Mouse (Mus musculus): ENCODE data around the gene Lhcgr. TPM values are rescaled to one million over a fixed set of nuclear protein-coding genes. Genes with fewer than 3 reads are reported as not detected.
"Not testable (repeated sequence)": the region's sequence is repeated elsewhere in the genome, so short reads cannot be mapped to it uniquely, and the experiment has no call there.

The Lhcgr gene
- not detected in 2 replicates for polyA plus RNA-seq (2015; fragmentation: Nextera tagmentation; extraction: Ambion mirVana)

DNA sequence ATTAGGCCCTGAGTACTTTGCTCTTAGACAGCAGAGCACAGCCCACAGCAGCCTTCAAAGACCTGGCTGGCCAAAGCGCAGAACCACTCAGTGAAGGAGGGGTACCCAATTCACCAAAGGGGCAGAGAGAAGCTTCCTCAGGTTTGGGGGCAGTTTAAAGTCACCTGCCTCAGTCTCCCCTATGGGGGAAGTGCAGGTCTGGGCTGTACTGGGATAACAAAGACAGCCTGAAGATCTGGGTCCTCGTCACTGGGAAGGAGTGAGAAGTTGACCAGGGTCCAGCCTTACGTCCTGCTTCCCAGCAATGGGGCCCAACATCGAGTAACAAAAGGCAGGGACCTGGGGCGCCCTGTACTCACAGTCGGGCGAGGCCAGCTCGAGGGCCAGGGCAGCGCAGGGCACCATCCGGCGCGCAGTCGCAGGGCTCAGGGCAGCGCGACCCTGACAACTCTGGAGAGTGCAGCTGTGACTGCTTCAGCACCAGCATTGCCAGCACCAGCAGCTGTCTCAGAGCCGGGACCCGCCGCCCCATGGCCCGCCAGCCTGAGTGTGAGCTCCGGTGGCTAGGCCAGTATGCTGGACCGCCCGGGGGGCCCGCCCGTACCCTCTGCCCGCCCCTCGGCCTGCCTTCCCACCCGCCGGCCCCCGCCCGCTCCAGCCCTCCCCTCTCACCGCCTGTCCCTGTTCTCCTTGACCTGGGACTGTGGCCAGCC is at the start of gene Lhcgr:
Gene Lhcgr (minus strand): TSS at position 551 of the 713 bp plus-strand sequence.
- Histone ChIP-seq H3K27ac (ENCODE audit: low read length) (no peak within 1 kb of the TSS), H3K4me2 (ENCODE audit: low read depth, low read length) (no peak within 1 kb of the TSS), H3K36me3 (ENCODE audit: control insufficient read depth, insufficient read depth) (no peaks in the 10 kb centered on the region), H3K9ac (ENCODE audit: low read depth, low read length) (no peak within 1 kb of the TSS), H3K4me3 (ENCODE audit: low read depth, low read length) (no peak within 1 kb of the TSS), H3K9me3 (replicated peaks; ENCODE audit: control insufficient read depth, low read length) (no peaks in the 10 kb centered on the region), H3K27me3 (ENCODE audit: control insufficient read depth, insufficient read depth, low read depth, low read length) (peaks cover 5% of the 10 kb centered on the region), H3K4me1 (ENCODE audit: control insufficient read depth, low read depth, low read length) (no peaks in the 10 kb centered on the region)
- 22% methylated on average over 22 of the region's 31 CpGs for WGBS (ENCODE audit: insufficient replicate concordance)
- ATAC-seq (ENCODE audit: low read depth): no peak

DNA sequence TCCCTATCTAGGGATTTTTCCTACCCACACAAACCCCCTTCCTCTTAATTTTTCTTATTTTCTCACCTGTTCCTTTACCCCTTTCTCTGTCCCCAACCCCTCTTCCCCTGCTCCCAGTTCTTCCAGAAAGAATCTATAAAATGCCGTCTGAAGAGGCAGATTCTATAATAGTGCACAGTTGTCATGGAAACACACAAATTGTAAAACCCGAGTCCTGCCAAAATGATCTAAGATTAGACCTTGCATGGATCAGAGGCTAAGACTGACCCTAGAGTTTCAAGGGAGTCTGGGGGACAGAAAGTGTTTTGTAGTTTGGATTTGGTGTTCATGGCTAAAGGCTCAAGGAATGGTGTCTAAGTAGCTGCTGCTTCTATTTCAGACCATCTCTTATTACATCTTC is 25.8 kb upstream of the Lhcgr start:
- no peak overlapping the region for H3K9ac ChIP-seq (ENCODE audit: low read depth, low read length)
- H3K27ac ChIP-seq (ENCODE audit: low read length): no peak overlapping the region
- H3K4me2 ChIP-seq (ENCODE audit: low read depth, low read length): no peak overlapping the region
- H3K9me3 ChIP-seq (replicated peaks; ENCODE audit: control insufficient read depth, low read length): no peaks in the 10 kb centered on the region
- no peak overlapping the region for H3K4me3 ChIP-seq (ENCODE audit: low read depth, low read length)
- H3K4me1 ChIP-seq (ENCODE audit: control insufficient read depth, low read depth, low read length): no peaks in the 10 kb centered on the region
- no peaks in the 10 kb centered on the region for H3K27me3 ChIP-seq (ENCODE audit: control insufficient read depth, insufficient read depth, low read depth, low read length)
- whole genome bisulfite sequencing (ENCODE audit: insufficient replicate concordance): 46% methylated on average over 2 of the region's 2 CpGs
- ATAC-seq (ENCODE audit: low read depth): no peak
- no peaks in the 10 kb centered on the region for H3K36me3 ChIP-seq (ENCODE audit: control insufficient read depth, insufficient read depth)

DNA sequence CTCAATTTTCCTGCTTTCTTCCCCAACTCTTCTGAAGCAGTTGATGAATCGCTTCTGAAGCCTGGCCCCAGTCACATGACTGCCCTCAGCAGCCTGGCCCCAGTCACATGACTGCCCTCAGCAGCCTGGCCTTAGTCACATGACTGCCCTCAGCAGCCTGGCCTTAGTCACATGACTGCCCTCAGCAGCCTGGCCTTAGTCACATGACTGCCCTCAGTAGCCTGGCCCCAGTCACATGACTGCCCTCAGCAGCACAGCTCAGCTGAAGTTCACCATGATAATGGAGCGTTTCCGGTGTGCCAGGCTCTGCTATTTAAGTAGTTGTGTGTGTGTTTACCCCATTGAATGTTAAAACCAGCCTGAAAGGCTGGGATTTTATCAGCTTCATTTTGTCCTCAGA is 21.2 kb upstream of the Lhcgr start:
- H3K4me3 ChIP-seq (ENCODE audit: low read depth, low read length); H3K27me3 ChIP-seq (ENCODE audit: control insufficient read depth, insufficient read depth, low read depth, low read length); H3K4me1 ChIP-seq (ENCODE audit: control insufficient read depth, low read depth, low read length); H3K9me3 ChIP-seq (replicated peaks; ENCODE audit: control insufficient read depth, low read length); H3K9ac ChIP-seq (ENCODE audit: low read depth, low read length); ATAC-seq (ENCODE audit: low read depth); H3K4me2 ChIP-seq (ENCODE audit: low read depth, low read length); H3K27ac ChIP-seq (ENCODE audit: low read length); H3K36me3 ChIP-seq (ENCODE audit: control insufficient read depth, insufficient read depth): not testable (repeated sequence)
- 73% methylated on average over 3 of the region's 3 CpGs for WGBS (ENCODE audit: insufficient replicate concordance)

- no peak overlapping the region for H3K27ac ChIP-seq (ENCODE audit: low read length)
- no peak overlapping the region for H3K9ac ChIP-seq (ENCODE audit: low read depth, low read length)
- ATAC-seq (ENCODE audit: low read depth): no peak
- H3K4me3 ChIP-seq (ENCODE audit: low read depth, low read length): no peak overlapping the region
- 57% methylated on average over 5 of the region's 5 CpGs for whole genome bisulfite sequencing (ENCODE audit: insufficient replicate concordance)
- H3K9me3 ChIP-seq (replicated peaks; ENCODE audit: control insufficient read depth, low read length): no peaks in the 10 kb centered on the region
- H3K27me3 ChIP-seq (ENCODE audit: control insufficient read depth, insufficient read depth, low read depth, low read length): no peaks in the 10 kb centered on the region
- H3K4me1 ChIP-seq (ENCODE audit: control insufficient read depth, low read depth, low read length): no peaks in the 10 kb centered on the region
- no peaks in the 10 kb centered on the region for H3K36me3 ChIP-seq (ENCODE audit: control insufficient read depth, insufficient read depth)
- no peak overlapping the region for H3K4me2 ChIP-seq (ENCODE audit: low read depth, low read length)
Measured at GRCm38 (mm10) chr17:88810807-88811206, 19.0 kb upstream of the Lhcgr start.

- Histone ChIP-seq H3K27ac (ENCODE audit: low read length) (no peak overlapping the region), H3K9ac (ENCODE audit: low read depth, low read length) (no peak overlapping the region), H3K4me2 (ENCODE audit: low read depth, low read length) (no peak overlapping the region), H3K4me3 (ENCODE audit: low read depth, low read length) (no peak overlapping the region), H3K27me3 (ENCODE audit: control insufficient read depth, insufficient read depth, low read depth, low read length) (no peaks in the 10 kb centered on the region), H3K9me3 (replicated peaks; ENCODE audit: control insufficient read depth, low read length) (no peaks in the 10 kb centered on the region), H3K36me3 (ENCODE audit: control insufficient read depth, insufficient read depth) (no peaks in the 10 kb centered on the region), H3K4me1 (ENCODE audit: control insufficient read depth, low read depth, low read length) (no peaks in the 10 kb centered on the region)
- 35% methylated on average over 8 of the region's 8 CpGs for WGBS (ENCODE audit: insufficient replicate concordance)
- ATAC-seq (ENCODE audit: low read depth): no peak
Measured at GRCm38 (mm10) chr17:88806421-88806820, 14.6 kb upstream of the Lhcgr start.

GRCm38 (mm10) chr17:88803441-88803840 is 11.7 kb upstream of the Lhcgr start:
- Histone ChIP-seq H3K36me3 (ENCODE audit: control insufficient read depth, insufficient read depth) (no peaks in the 10 kb centered on the region), H3K27ac (ENCODE audit: low read length) (no peak overlapping the region), H3K9ac (ENCODE audit: low read depth, low read length) (no peak overlapping the region), H3K4me1 (ENCODE audit: control insufficient read depth, low read depth, low read length) (no peaks in the 10 kb centered on the region), H3K27me3 (ENCODE audit: control insufficient read depth, insufficient read depth, low read depth, low read length) (no peaks in the 10 kb centered on the region), H3K9me3 (replicated peaks; ENCODE audit: control insufficient read depth, low read length) (no peaks in the 10 kb centered on the region), H3K4me3 (ENCODE audit: low read depth, low read length) (no peak overlapping the region), H3K4me2 (ENCODE audit: low read depth, low read length) (no peak overlapping the region)
- no peak for ATAC-seq (ENCODE audit: low read depth)

GRCm38 (mm10) chr17:88790680-88791079 is 1.1 kb downstream of the Lhcgr start:
- H3K9ac ChIP-seq (ENCODE audit: low read depth, low read length): no peak overlapping the region
- 32% methylated on average over 2 of the region's 2 CpGs for WGBS (ENCODE audit: insufficient replicate concordance)

GRCm38 (mm10) chr17:88788392-88788791 is 3.4 kb downstream of the Lhcgr start:
- 71% methylated on average over 2 of the region's 2 CpGs for WGBS (ENCODE audit: insufficient replicate concordance)
- Histone ChIP-seq H3K36me3 (ENCODE audit: control insufficient read depth, insufficient read depth) (no peaks in the 10 kb centered on the region), H3K9ac (ENCODE audit: low read depth, low read length) (no peak overlapping the region), H3K4me2 (ENCODE audit: low read depth, low read length) (no peak overlapping the region), H3K4me3 (ENCODE audit: low read depth, low read length) (no peak overlapping the region), H3K4me1 (ENCODE audit: control insufficient read depth, low read depth, low read length) (no peaks in the 10 kb centered on the region), H3K9me3 (replicated peaks; ENCODE audit: control insufficient read depth, low read length) (no peaks in the 10 kb centered on the region), H3K27me3 (ENCODE audit: control insufficient read depth, insufficient read depth, low read depth, low read length) (peaks cover 5% of the 10 kb centered on the region), H3K27ac (ENCODE audit: low read length) (no peak overlapping the region)
- no peak for ATAC-seq (ENCODE audit: low read depth)

More at GRCm38 (mm10) chr17:88790680-88791079, 1.1 kb downstream of the Lhcgr start:
- H3K4me2 ChIP-seq (ENCODE audit: low read depth, low read length): no peak overlapping the region
- H3K4me3 ChIP-seq (ENCODE audit: low read depth, low read length): no peak overlapping the region
- no peak overlapping the region for H3K27ac ChIP-seq (ENCODE audit: low read length)
- no peaks in the 10 kb centered on the region for H3K36me3 ChIP-seq (ENCODE audit: control insufficient read depth, insufficient read depth)
- H3K27me3 ChIP-seq (ENCODE audit: control insufficient read depth, insufficient read depth, low read depth, low read length): peaks cover 5% of the 10 kb centered on the region
- no peaks in the 10 kb centered on the region for H3K9me3 ChIP-seq (replicated peaks; ENCODE audit: control insufficient read depth, low read length)
- H3K4me1 ChIP-seq (ENCODE audit: control insufficient read depth, low read depth, low read length): no peaks in the 10 kb centered on the region
- no peak for ATAC-seq (ENCODE audit: low read depth)

DNA sequence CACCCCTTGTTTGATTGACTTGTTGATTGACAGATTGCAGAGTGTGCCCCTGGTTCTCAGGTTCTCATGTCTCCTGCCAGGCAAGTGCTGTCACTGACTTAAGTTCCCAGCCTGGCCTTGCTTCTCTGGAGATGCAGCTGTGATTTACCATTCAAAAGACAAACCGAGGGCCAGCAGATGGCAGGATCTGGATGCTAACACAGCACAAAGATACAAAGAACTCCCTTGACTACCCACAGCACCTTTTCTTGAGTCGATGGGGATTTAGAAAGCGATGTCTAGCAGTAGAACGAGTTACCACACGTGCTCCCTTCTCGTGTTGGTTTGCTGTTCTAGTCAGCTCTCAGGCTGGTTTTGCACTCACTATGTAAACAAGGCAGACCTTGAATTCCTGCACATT is 4.9 kb downstream of the Lhcgr start:
- Histone ChIP-seq H3K4me2 (ENCODE audit: low read depth, low read length) (no peak overlapping the region), H3K27ac (ENCODE audit: low read length) (no peak overlapping the region), H3K4me3 (ENCODE audit: low read depth, low read length) (no peak overlapping the region), H3K36me3 (ENCODE audit: control insufficient read depth, insufficient read depth) (no peaks in the 10 kb centered on the region), H3K4me1 (ENCODE audit: control insufficient read depth, low read depth, low read length) (no peaks in the 10 kb centered on the region), H3K9me3 (replicated peaks; ENCODE audit: control insufficient read depth, low read length) (no peaks in the 10 kb centered on the region), H3K27me3 (ENCODE audit: control insufficient read depth, insufficient read depth, low read depth, low read length) (no peaks in the 10 kb centered on the region), H3K9ac (ENCODE audit: low read depth, low read length) (no peak overlapping the region)
- 46% methylated on average over 6 of the region's 6 CpGs for WGBS (ENCODE audit: insufficient replicate concordance)
- no peak for ATAC-seq (ENCODE audit: low read depth)

All from liver, embryonic 16.5 days (tissue).